Mouse (Mus musculus) right cerebral cortex, postnatal 14 days (tissue): ENCODE data around the gene Gm12569.

ENCODE experiments used
- DNase-seq: peaks from one replicate; pipeline ENCODE4 v3.0.0; 2022

Gm12569 gene

GRCm38 (mm10) chr11:51220308-51220707 lies at the start of gene Gm12569:
Gm12569 (plus strand) TSS chr11:51220473.
- DNase-seq: no peak

- DNase-seq: no peak
Observed at GRCm38 (mm10) chr11:51202726-51203125, 17.5 kb upstream of the Gm12569 start.

DNA sequence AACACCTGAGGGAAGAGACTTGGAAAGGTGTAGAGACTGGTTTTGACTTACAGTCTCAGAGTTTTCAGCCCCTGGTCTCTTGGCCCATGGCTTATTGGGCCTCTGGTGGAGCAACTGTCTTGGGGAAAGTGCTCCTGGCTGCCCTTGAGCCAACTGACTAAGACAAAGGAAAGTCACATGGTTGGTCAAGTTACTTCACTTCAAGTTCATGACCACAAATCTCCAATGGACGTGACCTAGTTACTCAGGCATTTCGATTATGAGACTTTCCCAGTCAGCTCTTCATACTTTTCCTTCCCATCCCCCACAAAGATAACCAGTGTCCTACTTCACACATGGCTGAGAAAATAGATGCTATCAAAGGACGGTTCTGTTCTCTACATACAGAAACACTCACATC lies 12.5 kb upstream of the Gm12569 start:
- no peak for DNase-seq

DNA sequence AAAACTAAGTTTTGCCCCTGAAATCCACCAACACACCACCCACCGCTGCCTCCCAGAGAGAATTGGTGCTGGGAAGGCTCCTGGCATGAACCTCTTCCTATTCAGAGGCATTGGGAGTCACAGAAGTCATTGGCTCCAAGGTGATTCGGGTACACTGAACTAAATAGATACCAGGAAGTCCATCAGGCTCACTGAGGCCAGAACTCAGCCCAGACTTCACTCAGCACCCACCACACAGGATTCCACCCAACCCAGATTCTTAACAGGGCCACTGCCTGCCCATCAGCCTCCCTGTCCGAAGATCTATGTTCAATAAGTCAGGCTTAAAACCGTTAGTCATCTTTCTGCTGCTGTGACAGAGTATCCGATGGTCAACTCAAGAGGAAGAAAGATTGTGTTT lies 8.8 kb upstream of the Gm12569 start:
- no peak for DNase-seq

- DNase-seq: no peak
Observed at GRCm38 (mm10) chr11:51214021-51214420, 6.3 kb upstream of the Gm12569 start.

- no peak for DNase-seq
Observed at GRCm38 (mm10) chr11:51219396-51219980, 785 bp upstream of the Gm12569 start.

- DNase-seq: peak; percentile 54
Observed at GRCm38 (mm10) chr11:51227104-51227503, 6.8 kb downstream of the Gm12569 start.

GRCm38 (mm10) chr11:51234626-51235025 lies 14.4 kb downstream of the Gm12569 start:
- DNase-seq: no peak

DNA sequence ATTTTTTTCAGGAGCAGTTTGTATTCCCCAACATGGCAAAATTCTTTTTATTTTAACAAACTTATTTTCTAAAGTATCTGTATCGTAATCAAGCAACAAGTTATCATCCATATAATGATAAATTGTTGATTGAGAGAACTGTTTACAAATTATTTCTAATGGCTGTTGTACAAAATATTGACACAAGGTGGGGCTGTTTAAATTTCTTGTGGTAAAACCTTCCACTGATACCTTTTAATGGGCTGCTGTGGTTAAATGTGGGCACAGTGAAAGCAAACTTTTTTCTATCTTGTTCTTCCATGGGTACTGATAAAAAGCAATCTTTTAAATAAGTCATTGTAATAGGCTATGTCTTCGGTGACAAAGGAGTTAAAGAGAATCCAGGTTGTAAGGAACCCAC lies 22.6 kb downstream of the Gm12569 start:
- no peak for DNase-seq

- no peak for DNase-seq
Observed at GRCm38 (mm10) chr11:51257006-51257405, 36.7 kb downstream of the Gm12569 start.

DNA sequence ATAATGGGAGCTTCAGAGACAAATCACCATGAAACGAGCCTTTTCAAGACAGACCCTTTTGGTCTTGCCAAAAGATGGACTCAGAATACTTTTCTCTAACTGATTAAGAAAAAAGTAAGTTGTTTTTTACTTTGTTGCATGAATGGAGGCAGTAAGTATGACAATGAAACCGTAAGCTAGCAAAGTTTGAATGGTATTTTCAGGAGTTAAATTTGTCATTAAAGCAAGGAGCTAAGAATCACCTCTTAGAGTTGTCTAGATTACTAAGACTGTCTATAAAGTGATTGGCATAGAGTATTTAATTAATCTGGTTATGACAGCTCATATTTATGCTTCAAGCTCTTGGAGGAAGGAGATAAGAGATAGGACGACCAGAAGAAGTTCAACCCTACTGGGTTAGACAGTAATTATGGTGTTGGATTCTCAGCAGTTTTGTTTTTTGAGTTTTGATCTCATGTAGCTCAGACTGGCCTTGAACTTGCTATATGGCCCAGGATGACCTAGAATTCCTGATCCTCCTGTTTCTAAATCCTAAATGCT lies 41.5 kb downstream of the Gm12569 start, which contains the start of gene Clk4:
TSS of gene Clk4 (plus strand) at position 51 of the 540 bp plus-strand sequence.
- no peak for DNase-seq

DNA sequence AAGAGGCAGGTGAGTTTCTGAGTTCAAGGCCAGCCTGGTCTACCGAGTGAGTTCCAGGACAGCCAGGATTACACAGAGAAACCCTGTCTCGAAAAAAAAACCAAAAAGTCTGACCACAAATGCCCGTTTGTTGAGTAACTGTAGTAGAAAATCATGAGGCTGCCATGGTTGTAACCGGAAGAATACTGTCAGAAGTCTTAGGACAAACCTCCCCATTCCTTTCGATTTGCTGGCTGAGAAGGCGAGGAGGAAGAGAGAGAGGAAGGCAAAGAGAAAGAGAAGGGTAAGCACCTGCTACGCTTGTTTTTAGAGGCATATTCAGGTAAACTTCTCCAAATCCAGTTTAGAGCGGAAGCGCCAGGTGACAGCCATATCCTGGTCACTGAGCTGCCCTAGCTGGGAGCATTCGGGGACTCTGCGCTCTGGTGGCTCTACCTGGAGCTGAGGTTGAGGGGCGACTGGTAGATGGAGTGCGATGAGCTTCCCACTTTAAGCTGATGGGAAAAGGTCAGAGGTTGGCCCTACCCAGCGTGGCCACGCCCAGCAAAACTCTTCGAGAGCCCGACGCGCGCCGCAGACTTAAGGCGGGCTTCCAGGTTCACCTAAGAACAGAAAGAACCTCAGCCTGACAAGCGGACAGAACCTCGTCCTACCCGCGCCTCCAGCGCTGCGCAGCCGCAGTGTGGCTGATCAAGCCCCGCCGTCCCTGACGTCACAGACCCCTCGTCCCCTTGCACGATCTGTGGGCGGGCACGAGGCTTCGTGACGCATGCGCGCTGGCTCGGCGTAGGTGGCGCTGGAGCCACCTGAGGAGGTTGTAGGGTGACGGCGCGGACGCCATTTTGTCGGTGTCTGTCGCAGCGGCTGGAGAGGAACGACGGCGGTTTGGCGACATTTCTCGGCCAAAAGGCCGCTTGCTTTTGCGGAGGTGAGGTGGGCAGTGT lies 42.3 kb downstream of the Gm12569 start, which contains the start of gene BC049762:
TSS of gene BC049762 (minus strand) at position 705 of the 944 bp plus-strand sequence.
- DNase-seq: peak; percentile 99

DNA sequence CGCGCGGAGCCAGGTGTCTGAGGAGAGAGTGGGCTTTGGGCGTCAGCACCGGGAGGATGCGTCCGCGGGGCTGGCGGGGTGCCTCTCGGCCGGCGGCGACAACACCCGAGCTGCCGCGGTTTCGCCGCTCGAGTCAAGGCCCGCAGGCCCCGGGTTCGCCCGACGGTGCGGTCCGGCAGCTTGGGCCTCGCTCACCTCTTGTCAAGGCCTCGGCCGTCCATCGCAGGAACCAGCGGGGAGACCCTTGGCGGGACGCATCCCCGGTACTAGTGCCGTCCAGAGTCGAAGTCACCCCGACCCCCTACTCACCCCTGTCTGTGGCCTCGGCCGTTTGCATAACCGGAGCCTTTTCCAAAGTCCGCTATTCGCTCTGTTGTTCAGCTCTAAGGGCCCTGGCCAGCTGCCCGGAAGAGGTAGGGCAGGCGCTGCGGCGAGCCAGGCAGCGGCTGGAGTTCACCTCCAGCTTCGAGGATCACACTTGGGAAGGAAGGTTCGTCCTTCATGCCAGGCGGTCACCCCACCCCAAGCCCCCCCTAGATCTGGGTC lies 43.1 kb downstream of the Gm12569 start:
- peak; percentile 64 for DNase-seq

DNA sequence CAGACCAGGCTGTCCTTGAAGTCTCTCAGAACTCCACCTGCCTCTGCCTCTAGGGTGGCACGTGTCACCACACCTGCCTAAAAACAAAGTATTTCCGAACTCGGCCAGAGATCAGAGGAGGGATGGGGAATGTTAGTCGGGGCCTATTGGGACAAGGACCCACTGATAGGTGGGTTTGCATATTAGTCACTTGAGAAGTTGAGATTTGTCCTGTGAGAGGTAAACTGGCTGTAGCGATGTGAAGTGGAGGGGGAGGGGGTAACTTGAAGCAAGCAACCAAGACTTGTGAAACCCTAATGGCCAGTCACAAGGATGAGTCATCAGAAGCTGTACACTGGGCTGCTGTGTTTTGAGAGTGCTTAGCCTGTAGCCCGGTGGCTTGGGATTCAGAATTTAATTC lies 44.1 kb downstream of the Gm12569 start:
- DNase-seq: no peak

DNA sequence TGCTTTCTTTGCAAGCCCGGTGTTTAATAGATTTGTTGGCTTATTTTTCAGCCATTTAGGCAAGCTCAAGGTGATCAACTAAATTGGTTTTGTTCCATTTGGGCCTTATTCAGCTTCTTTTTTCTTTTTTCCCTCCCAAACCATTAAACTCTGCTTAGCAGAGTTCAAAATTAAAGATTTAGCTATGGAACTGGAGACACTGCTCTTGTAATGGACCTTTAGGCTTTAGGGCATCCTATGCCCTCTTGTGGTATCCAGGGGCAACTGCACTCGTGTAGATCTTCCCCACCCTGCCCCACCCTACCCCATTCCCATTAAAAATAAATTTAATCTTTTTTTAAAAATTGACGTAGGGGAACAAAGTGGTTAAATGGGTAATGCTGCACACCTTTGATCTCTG lies 45.1 kb downstream of the Gm12569 start:
- DNase-seq: no peak

DNA sequence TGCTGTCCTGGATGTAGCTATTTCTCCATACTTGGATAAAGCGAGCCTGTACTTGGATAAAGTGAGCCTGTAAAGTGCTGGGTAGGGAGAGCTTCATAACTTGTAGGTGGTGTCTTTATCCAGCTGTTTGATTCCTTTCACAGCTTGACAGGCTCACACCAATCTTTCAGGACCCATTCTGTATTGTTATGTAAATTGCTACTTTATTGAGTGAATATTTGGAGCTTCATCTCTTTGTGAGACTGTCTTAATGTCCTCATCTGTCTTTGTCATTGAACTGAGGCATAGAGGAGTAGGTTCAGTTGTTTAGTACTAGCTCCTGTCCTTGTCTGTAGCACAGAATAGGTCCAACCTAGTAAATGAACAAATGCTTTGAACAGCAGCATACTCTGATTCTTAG lies 54.1 kb downstream of the Gm12569 start:
- no peak for DNase-seq
